Mouse (Mus musculus): ENCODE results near the gene Zzz3. TPM values are rescaled to one million over a fixed set of nuclear protein-coding genes. Genes with fewer than 3 reads are reported as not detected.

Gene Zzz3
- 20.4 and 36.9 TPM in 2 replicates for total RNA-seq (2023)

DNA sequence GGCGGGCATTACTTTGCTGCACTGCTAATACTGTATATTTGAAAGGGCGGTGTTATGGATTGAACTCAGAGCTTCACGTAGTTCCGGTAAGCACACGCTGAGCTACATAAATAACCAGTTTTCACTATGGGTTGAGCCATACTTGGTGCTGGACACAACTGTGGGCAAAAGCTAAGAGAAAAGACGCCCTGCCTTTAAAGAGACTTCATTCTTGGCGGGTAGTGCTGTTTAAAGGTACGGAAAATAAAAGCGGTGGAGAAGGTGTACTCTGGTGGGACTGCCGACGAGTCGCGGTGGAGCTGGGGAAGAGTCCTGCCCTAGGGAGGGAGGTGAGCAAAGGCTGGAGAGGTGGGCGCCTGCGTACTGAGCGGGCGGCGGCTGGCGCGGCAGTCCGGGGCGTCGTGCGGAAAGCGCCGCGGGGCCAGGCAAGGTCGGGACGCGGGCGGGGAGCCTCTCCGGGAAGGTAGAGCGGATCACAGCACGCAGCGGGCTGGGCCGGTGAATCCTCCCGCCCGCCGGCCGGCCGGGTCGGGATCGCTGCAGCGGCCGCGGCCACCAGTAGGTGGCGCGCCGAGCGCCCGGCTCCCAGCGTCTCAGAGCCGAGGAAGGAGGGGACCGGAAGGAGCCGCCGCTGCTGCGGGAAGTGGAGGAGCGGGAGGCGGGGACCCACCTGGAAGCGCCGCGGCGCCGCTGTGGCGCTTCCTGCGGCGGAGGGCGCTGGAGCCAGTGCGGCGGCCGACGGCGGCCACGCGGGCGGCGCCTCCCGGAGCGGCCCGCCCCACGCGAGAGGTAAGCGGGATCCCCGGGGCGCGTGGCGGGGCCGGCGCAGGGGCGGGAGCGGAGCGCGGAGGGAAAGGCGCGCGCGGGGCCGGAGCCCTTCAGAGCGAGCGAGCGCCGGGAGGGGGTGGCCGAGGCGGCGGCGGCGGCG is at the start of gene Zzz3:
TSS of gene Zzz3 (plus strand) at position 124 of the 928 bp plus-strand sequence.

GRCm38 (mm10) chr3:152345732-152346632 is 49.3 kb upstream of the Zzz3 start, which contains the start of gene Usp33:
TSS of gene Usp33 (plus strand) at chr3:152346478.

Other genes with a start within 250 kb of the Zzz3 start
- gene Gipc2, start 229.2 kb upstream of the Zzz3 start, total RNA-seq (2023), result not detected in 2 replicates
- 15.0 and 16.9 TPM in 2 replicates for gene Dnajb4, start 185.2 kb upstream of the Zzz3 start, total RNA-seq (2023)
- gene Fubp1, start 185.1 kb upstream of the Zzz3 start, total RNA-seq (2023), result 104 and 149 TPM in 2 replicates
- not detected in 2 replicates for gene Nexn, start 129.1 kb upstream of the Zzz3 start, total RNA-seq (2023)
- 2.4 and 2.7 TPM in 2 replicates for gene Miga1, start 55.1 kb upstream of the Zzz3 start, total RNA-seq (2023)
- gene Usp33, start 49.0 kb upstream of the Zzz3 start, total RNA-seq (2023), result 62.0 and 74.7 TPM in 2 replicates

Measured in neutrophil, adult 65 days (primary cell).